Mouse (Mus musculus) brain, embryonic 18.5 days (tissue): ENCODE measurements around the gene Prkcz.
A peak's percentile ranks its signal among the peaks of the same experiment; 100 is the strongest.

Source experiments
- DNase-seq: peaks from one replicate; pipeline ENCODE4 v3.0.0-alpha.2; 2012; ENCODE audit warnings: low read depth, low spot score

The Prkcz gene

GRCm38 (mm10) chr4:155246691-155247105 is 114.5 kb downstream of the Prkcz start:
- no peak for DNase-seq

- DNase-seq: no peak
Measured at GRCm38 (mm10) chr4:155245770-155246492, 115.2 kb downstream of the Prkcz start.

- no peak for DNase-seq
Measured at GRCm38 (mm10) chr4:155243233-155243632, 117.9 kb downstream of the Prkcz start.

- DNase-seq: no peak
Measured at GRCm38 (mm10) chr4:155242292-155242691, 118.9 kb downstream of the Prkcz start.

GRCm38 (mm10) chr4:155241789-155242188 is 119.4 kb downstream of the Prkcz start:
- no peak for DNase-seq

- DNase-seq: no peak
Measured at GRCm38 (mm10) chr4:155239494-155239893, 121.7 kb downstream of the Prkcz start.

- no peak for DNase-seq
Measured at GRCm38 (mm10) chr4:155238276-155238675, 122.9 kb downstream of the Prkcz start.

GRCm38 (mm10) chr4:155236737-155237385 is 124.3 kb downstream of the Prkcz start:
- no peak for DNase-seq

GRCm38 (mm10) chr4:155235311-155236119 is 125.6 kb downstream of the Prkcz start:
- peak; percentile 86 for DNase-seq

GRCm38 (mm10) chr4:155234371-155235310 is 126.5 kb downstream of the Prkcz start:
- peak; percentile 20 for DNase-seq

- DNase-seq: peak; percentile 32
Measured at GRCm38 (mm10) chr4:155233878-155234277, 127.3 kb downstream of the Prkcz start.

GRCm38 (mm10) chr4:155228461-155228860 is 132.7 kb downstream of the Prkcz start:
- DNase-seq: no peak

GRCm38 (mm10) chr4:155227986-155228385 is 133.2 kb downstream of the Prkcz start:
- no peak for DNase-seq

GRCm38 (mm10) chr4:155225918-155226317 is 135.2 kb downstream of the Prkcz start:
- no peak for DNase-seq

GRCm38 (mm10) chr4:155223594-155224528 is 137.3 kb downstream of the Prkcz start:
- DNase-seq: no peak

GRCm38 (mm10) chr4:155222841-155223593 is 138.1 kb downstream of the Prkcz start:
- DNase-seq: peak; percentile 91

GRCm38 (mm10) chr4:155222552-155222840 is 138.7 kb downstream of the Prkcz start, which contains the start of gene Ski:
Gene Ski, minus strand, starts transcription at chr4:155222592.
- DNase-seq: no peak

- DNase-seq: no peak
Measured at GRCm38 (mm10) chr4:155221599-155222551, 139.3 kb downstream of the Prkcz start.
